Mouse (Mus musculus) heart, postnatal 0 days (tissue): ENCODE results near the gene Creb5.

ENCODE experiments used
- CTCF ChIP-seq: IDR thresholded peaks from 2 replicates; pipeline ENCODE4 v1.5.1; 2016; ENCODE audit warnings: antibody characterized with exemption, control low read depth, low read depth
- EP300 ChIP-seq: IDR thresholded peaks from 2 replicates; pipeline ENCODE4 v1.6.1; 2016; ENCODE audit warnings: antibody characterized with exemption, low read depth

DNA sequence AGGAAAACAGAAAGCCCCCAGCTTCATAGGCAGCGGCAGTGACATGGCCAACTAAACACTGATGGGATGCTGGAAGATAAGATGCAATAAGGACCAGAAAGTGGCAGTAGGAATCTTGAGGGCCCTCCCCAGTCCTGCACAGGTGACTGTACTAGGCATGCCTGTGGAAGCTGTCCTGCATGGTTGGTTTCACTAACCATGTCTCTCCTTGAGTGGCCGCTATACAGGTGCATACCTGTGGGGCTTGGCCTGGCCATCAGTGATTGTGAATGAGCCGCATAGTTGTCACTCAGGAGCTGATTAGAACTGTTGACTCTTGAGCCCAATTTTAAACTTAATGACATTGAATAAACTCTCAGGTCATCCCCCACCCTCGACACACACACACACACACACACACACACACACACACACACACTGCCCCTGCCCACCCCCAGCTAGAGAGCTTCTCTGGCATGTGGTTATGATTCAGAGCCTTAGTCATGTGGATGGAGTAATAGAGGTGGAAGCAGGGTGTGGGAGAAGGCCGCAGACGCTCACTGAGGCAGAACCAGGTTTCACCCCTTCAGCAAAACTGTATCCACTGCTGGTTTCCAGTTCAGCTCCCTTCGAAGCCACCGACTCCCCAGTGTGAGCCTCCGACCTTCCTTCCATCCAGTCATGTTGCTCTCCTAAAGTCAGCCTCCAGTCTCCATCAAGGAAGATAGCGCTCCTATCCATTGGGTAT is 419.7 kb downstream of the Creb5 start:
- TF ChIP-seq CTCF (no peak), EP300 (no peak)
